Mouse (Mus musculus) R1 (cell line): Measurements from ENCODE around the gene Tmem62.
"Not testable (repeated sequence)": the region's sequence is repeated elsewhere in the genome, so short reads cannot be mapped to it uniquely, and the experiment has no call there.

ENCODE experiments used
- DNase-seq: peaks from one replicate; pipeline ENCODE4 v3.0.0-alpha.2; 2018; ENCODE audit warnings: low read depth, low spot score

Tmem62 gene

GRCm38 (mm10) chr2:120976990-120977925 lies at the start of gene Tmem62:
Gene Tmem62, plus strand, starts transcription at chr2:120977017.
- peak; percentile 46 for DNase-seq

GRCm38 (mm10) chr2:120933038-120933437 lies 43.8 kb upstream of the Tmem62 start:
- DNase-seq: no peak

GRCm38 (mm10) chr2:120951208-120951607 lies 25.6 kb upstream of the Tmem62 start:
- DNase-seq: no peak

GRCm38 (mm10) chr2:120952176-120952938 lies 24.5 kb upstream of the Tmem62 start:
- peak; percentile 11 for DNase-seq

GRCm38 (mm10) chr2:120959363-120959762 lies 17.5 kb upstream of the Tmem62 start:
- no peak for DNase-seq

GRCm38 (mm10) chr2:120959827-120960226 lies 17.0 kb upstream of the Tmem62 start:
- no peak for DNase-seq

GRCm38 (mm10) chr2:120960261-120960660 lies 16.6 kb upstream of the Tmem62 start:
- DNase-seq: no peak

- DNase-seq: no peak
These were observed 13.7 kb upstream of the Tmem62 start for GRCm38 (mm10) chr2:120963110-120963509.

- DNase-seq: no peak
These were observed 11.3 kb upstream of the Tmem62 start for GRCm38 (mm10) chr2:120965486-120965885.

- no peak for DNase-seq
These were observed 6.7 kb upstream of the Tmem62 start for GRCm38 (mm10) chr2:120970045-120970539.

GRCm38 (mm10) chr2:120970559-120971080 lies 6.2 kb upstream of the Tmem62 start, which contains the start of gene Ubr1:
Gene Ubr1, minus strand, starts transcription at chr2:120970715.
- peak; percentile 93 for DNase-seq

GRCm38 (mm10) chr2:120971766-120972165 lies 5.1 kb upstream of the Tmem62 start:
- DNase-seq: no peak

GRCm38 (mm10) chr2:120972257-120972656 lies 4.6 kb upstream of the Tmem62 start:
- not testable (repeated sequence) for DNase-seq

- DNase-seq: peak; percentile 86
These were observed 3.9 kb upstream of the Tmem62 start for GRCm38 (mm10) chr2:120972964-120973363.

GRCm38 (mm10) chr2:120976308-120976707 lies 509 bp upstream of the Tmem62 start:
- peak; percentile 67 for DNase-seq

GRCm38 (mm10) chr2:120977926-120978692 lies 1.3 kb downstream of the Tmem62 start:
- DNase-seq: no peak

- DNase-seq: no peak
These were observed 1.8 kb downstream of the Tmem62 start for GRCm38 (mm10) chr2:120978693-120979037.

- DNase-seq: peak; percentile 20
These were observed 3.0 kb downstream of the Tmem62 start for GRCm38 (mm10) chr2:120979819-120980218.

- peak; percentile 44 for DNase-seq
These were observed 4.0 kb downstream of the Tmem62 start for GRCm38 (mm10) chr2:120980861-120981260.

- DNase-seq: peak; percentile 8
These were observed 6.8 kb downstream of the Tmem62 start for GRCm38 (mm10) chr2:120983611-120984010.

GRCm38 (mm10) chr2:120985241-120985640 lies 8.4 kb downstream of the Tmem62 start:
- peak; percentile 73 for DNase-seq
